Mouse (Mus musculus) bone marrow macrophage, adult 2 months (primary cell): Measurements from ENCODE around the gene Wbp1l. TPM values are rescaled to one million over a fixed set of nuclear protein-coding genes. Genes with fewer than 3 reads are reported as not detected.

Source experiments
- H3K27ac ChIP-seq: 2 replicates; pipeline ENCODE4 v1.5.1; 2012; ENCODE audit warnings: low read depth, low read length; ENCODE audit not compliant: insufficient read depth
- H3K4me1 ChIP-seq: 2 replicates; pipeline ENCODE4 v1.6.1; 2012; ENCODE audit warnings: low read length; ENCODE audit not compliant: control insufficient read depth, insufficient read depth
- H3K4me3 ChIP-seq: 2 replicates; pipeline ENCODE4 v1.5.1; 2012; ENCODE audit warnings: mild to moderate bottlenecking, low read length, moderate library complexity; ENCODE audit not compliant: insufficient read depth
- CTCF ChIP-seq: IDR thresholded peaks from 2 replicates; pipeline ENCODE4 v1.5.1; 2012; ENCODE audit warnings: low read depth, mild to moderate bottlenecking, low read length, moderate library complexity
- POLR2A ChIP-seq: IDR thresholded peaks from 2 replicates; pipeline ENCODE4 v1.6.1; 2012; ENCODE audit warnings: mild to moderate bottlenecking, low read depth, low read length, borderline replicate concordance
- polyA plus RNA-seq: library from polyadenylated mRNA; stranded (reverse); fragments of >200 nt; gene quantifications from 2 replicates; pipeline ENCODE4 v1.2.4, GENCODE M21; 2012; ENCODE audit not compliant: missing spikeins, insufficient read depth, insufficient read length

Gene Wbp1l
- polyA plus RNA-seq, 1 experiment, result 56.5 TPM

- Histone ChIP-seq H3K27ac (no peak overlapping the region), H3K4me3 (no peak overlapping the region), H3K4me1 (peaks cover 46% of the 10 kb centered on the region)
- TF ChIP-seq CTCF (no peak), POLR2A (no peak)
Measured at GRCm38 (mm10) chr19:46619001-46619400, 20.1 kb downstream of the Wbp1l start.

GRCm38 (mm10) chr19:46619518-46619917 is 20.6 kb downstream of the Wbp1l start:
- Histone ChIP-seq H3K4me1 (peaks cover 46% of the 10 kb centered on the region), H3K4me3 (no peak overlapping the region), H3K27ac (no peak overlapping the region)
- no peak for TF ChIP-seq CTCF
- no peak for TF ChIP-seq POLR2A

GRCm38 (mm10) chr19:46620016-46620808 is 21.3 kb downstream of the Wbp1l start:
- no peak overlapping the region for H3K27ac ChIP-seq
- TF ChIP-seq POLR2A (no peak), CTCF (no peak)
- no peak overlapping the region for H3K4me3 ChIP-seq
- H3K4me1 ChIP-seq, result peaks cover 46% of the 10 kb centered on the region

- Histone ChIP-seq H3K4me3 (no peak overlapping the region), H3K27ac (no peak overlapping the region), H3K4me1 (peaks cover 40% of the 10 kb centered on the region)
- TF ChIP-seq CTCF (no peak), POLR2A (no peak)
Measured at GRCm38 (mm10) chr19:46621236-46622183, 22.6 kb downstream of the Wbp1l start.

- TF ChIP-seq POLR2A (no peak), CTCF (no peak)
- no peak overlapping the region for H3K27ac ChIP-seq
- H3K4me3 ChIP-seq, result no peak overlapping the region
- H3K4me1 ChIP-seq, result peaks cover 30% of the 10 kb centered on the region
Measured at GRCm38 (mm10) chr19:46622659-46623193, 23.8 kb downstream of the Wbp1l start.

GRCm38 (mm10) chr19:46623194-46623667 is 24.3 kb downstream of the Wbp1l start:
- no peak overlapping the region for H3K4me3 ChIP-seq

GRCm38 (mm10) chr19:46623790-46624772 is 25.2 kb downstream of the Wbp1l start:
- Histone ChIP-seq H3K4me1 (peaks cover 19% of the 10 kb centered on the region), H3K4me3 (no peak overlapping the region), H3K27ac (no peak overlapping the region)
- no peak for TF ChIP-seq CTCF
- TF ChIP-seq POLR2A, result no peak

More at GRCm38 (mm10) chr19:46623194-46623667, 24.3 kb downstream of the Wbp1l start:
- TF ChIP-seq CTCF, result no peak
- no peak for TF ChIP-seq POLR2A
- Histone ChIP-seq H3K4me1 (peaks cover 25% of the 10 kb centered on the region), H3K27ac (no peak overlapping the region)

GRCm38 (mm10) chr19:46625015-46625414 is 26.1 kb downstream of the Wbp1l start:
- TF ChIP-seq POLR2A, result no peak
- no peak for TF ChIP-seq CTCF
- Histone ChIP-seq H3K4me1 (peaks cover 13% of the 10 kb centered on the region), H3K4me3 (no peak overlapping the region), H3K27ac (no peak overlapping the region)

GRCm38 (mm10) chr19:46625519-46625918 is 26.6 kb downstream of the Wbp1l start:
- peaks cover 8% of the 10 kb centered on the region for H3K4me1 ChIP-seq

More at GRCm38 (mm10) chr19:46625519-46625918, 26.6 kb downstream of the Wbp1l start:
- TF ChIP-seq CTCF, result no peak
- no peak for TF ChIP-seq POLR2A
- no peak overlapping the region for H3K4me3 ChIP-seq
- no peak overlapping the region for H3K27ac ChIP-seq
